Mouse (Mus musculus) liver, adult 2 months (tissue): Measurements from ENCODE around the gene Armh4. TPM values are rescaled to one million over a fixed set of nuclear protein-coding genes. Genes with fewer than 3 reads are reported as not detected.

ENCODE experiments used
- DNase-seq: peaks from one replicate; pipeline ENCODE4 v3.0.0-alpha.2; 2011; ENCODE audit warnings: low read depth, low spot score; ENCODE audit errors: extremely low read depth
- H3K27ac ChIP-seq: fragments of 200-500 bp; replicated peaks from 2 replicates; pipeline ENCODE4 v1.5.1; 2012; ENCODE audit warnings: low read depth, mild to moderate bottlenecking, control low read depth, inconsistent platforms, low read length; ENCODE audit not compliant: insufficient read depth
- H3K27me3 ChIP-seq: fragments of 200-500 bp; 2 replicates; pipeline ENCODE4 v1.6.1; 2012; ENCODE audit warnings: mild to moderate bottlenecking, moderate library complexity, low read length, inconsistent platforms; ENCODE audit not compliant: control insufficient read depth, insufficient read depth
- H3K36me3 ChIP-seq: fragments of 200-500 bp; 2 replicates; pipeline ENCODE4 v1.6.1; 2012; ENCODE audit warnings: low read length, inconsistent platforms; ENCODE audit not compliant: control insufficient read depth, insufficient read depth
- H3K4me1 ChIP-seq: fragments of 200-500 bp; 2 replicates; pipeline ENCODE4 v1.6.1; 2011; ENCODE audit warnings: low read length; ENCODE audit not compliant: control insufficient read depth, insufficient read depth
- H3K4me3 ChIP-seq: fragments of 200-500 bp; 2 replicates; pipeline ENCODE4 v1.5.1; 2011; ENCODE audit warnings: low read depth, mild to moderate bottlenecking, control low read depth, low read length, moderate library complexity; ENCODE audit not compliant: insufficient read depth
- H3K79me2 ChIP-seq: fragments of 200-500 bp; 2 replicates; pipeline ENCODE4 v1.6.1; 2012; ENCODE audit warnings: inconsistent platforms, mild to moderate bottlenecking, low read length, moderate library complexity; ENCODE audit not compliant: control insufficient read depth, insufficient read depth
- H3K9ac ChIP-seq: fragments of 200-500 bp; 2 replicates; pipeline ENCODE4 v1.6.1; 2012; ENCODE audit warnings: low read depth, mild to moderate bottlenecking, control low read depth, inconsistent platforms, low read length
- CTCF ChIP-seq: fragments of 200-500 bp; IDR thresholded peaks from 2 replicates; pipeline ENCODE4 v1.5.1; 2011; ENCODE audit warnings: low read depth, low read length, control low read depth
- POLR2A ChIP-seq: fragments of 200-500 bp; IDR thresholded peaks from 2 replicates; pipeline ENCODE4 v1.6.1; 2011; ENCODE audit warnings: low read length, control low read depth; ENCODE audit not compliant: insufficient read depth; ENCODE audit errors: extremely low read depth
- WGBS: fragments of 180-500 bp; shearing (Covaris S2); methylation state at CpG from one replicate; pipeline ENCODE4 v1.1.7; 2018; 5-methylcytosine and 5-hydroxymethylcytosine counted together
- polyA plus RNA-seq: library from polyadenylated mRNA; depleted of rRNA; stranded (reverse); fragments of >200 nt; gene quantifications from 2 replicates; pipeline ENCODE4 v1.2.3, GENCODE M21; 2012
- total RNA-seq: library from RNA; depleted of rRNA; stranded (reverse); fragments of >200 nt; gene quantifications from 2 replicates; pipeline ENCODE4 v1.2.3, GENCODE M21; 2014

Armh4 gene
- total and polyA plus RNA-seq, 2 experiments, result 0.02 to 0.09 TPM

DNA sequence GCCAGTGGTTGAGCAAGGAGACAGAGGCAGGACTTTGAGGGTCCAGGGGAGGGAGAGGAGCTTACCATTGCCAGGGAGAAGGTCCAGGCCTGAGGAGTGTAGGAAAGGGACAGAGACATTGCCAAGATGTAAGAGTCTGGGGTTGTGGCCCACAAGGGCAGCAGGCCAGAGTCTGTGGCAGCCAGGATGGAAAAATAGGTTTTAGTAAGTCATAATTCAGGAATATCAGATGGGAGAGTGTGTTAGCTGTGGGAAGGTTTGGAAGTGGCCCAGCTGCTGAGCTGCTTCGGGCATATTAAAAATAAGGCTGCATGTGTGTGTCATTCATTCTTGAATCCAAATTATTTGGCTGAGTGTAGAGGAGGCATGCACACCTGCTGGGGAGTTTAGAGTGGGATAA is 11.4 kb downstream of the Armh4 start:
- Histone ChIP-seq H3K27ac (no peak overlapping the region), H3K27me3 (no peaks in the 10 kb centered on the region), H3K4me1 (no peaks in the 10 kb centered on the region), H3K4me3 (no peak overlapping the region), H3K79me2 (no peaks in the 10 kb centered on the region), H3K36me3 (no peaks in the 10 kb centered on the region), H3K9ac (no peak overlapping the region)
- TF ChIP-seq CTCF (no peak), POLR2A (no peak)
- DNase-seq, result no peak
- WGBS, result 76% methylated on average over 1 of the region's 1 CpGs

DNA sequence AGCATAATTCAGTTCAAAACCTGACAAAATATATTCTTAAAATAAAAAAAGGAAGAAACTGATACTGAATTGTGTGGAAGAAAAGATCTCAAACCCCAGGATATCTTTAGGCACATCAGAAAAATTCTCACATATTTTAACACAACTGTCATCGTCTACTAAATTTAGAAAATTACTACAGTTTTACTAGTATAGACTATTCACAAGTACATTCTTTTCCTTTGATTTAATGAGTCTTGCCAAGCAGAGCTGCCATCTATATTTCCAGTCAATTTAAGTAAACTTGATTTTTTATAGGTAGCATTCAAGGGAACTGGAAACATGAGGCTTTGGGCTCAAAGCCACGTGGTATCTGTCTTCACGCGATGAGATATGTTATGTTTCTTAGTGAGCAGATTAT is 16.6 kb downstream of the Armh4 start:
- H3K27me3 ChIP-seq, result no peaks in the 10 kb centered on the region
- no peak for DNase-seq
- no peak overlapping the region for H3K4me3 ChIP-seq
- no peaks in the 10 kb centered on the region for H3K4me1 ChIP-seq
- no peak overlapping the region for H3K9ac ChIP-seq
- no peaks in the 10 kb centered on the region for H3K79me2 ChIP-seq
- WGBS, result 93% methylated on average over 4 of the region's 4 CpGs
- TF ChIP-seq CTCF, result no peak
- TF ChIP-seq POLR2A, result no peak
- no peaks in the 10 kb centered on the region for H3K36me3 ChIP-seq
- H3K27ac ChIP-seq, result no peak overlapping the region

DNA sequence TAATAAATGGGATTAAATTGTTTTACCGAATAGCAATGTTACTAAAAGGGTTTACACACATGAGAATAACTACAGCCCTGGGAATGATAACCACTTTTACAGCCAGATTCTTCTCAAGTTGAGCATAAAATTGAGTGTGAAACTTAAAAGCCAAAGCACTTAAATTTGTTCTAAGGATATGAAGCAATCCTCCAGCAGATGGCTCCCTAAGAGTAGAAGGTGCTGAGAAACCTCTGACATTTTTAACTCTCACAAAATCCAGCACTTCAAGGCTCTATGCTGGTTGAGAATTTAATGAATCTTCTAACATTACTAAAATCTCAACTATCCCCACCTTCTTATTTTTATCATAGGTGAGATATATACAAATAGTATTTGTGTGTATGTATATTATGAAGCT is 27.3 kb downstream of the Armh4 start:
- H3K4me3 ChIP-seq, result no peak overlapping the region
- WGBS, result 85% methylated on average over 1 of the region's 1 CpGs

DNA sequence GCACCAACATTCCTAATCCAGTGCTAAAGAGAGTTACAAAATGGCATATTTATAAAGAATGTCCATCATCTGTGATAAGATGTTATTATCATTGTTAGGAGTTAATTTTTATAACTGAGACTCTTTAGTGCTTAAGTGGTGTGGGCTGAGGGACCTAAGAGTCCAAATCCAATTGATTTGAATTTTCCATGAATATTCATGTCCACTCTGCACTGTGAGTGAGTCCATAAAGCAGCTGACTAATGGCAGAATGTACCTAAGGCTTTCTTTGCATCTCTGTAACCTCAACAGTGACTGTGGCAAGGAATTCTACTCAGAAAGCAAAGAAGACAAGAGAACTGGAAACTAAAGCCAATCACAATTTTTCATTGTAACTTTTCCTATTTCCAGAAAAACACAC is 30.6 kb downstream of the Armh4 start:
- H3K27ac ChIP-seq, result no peak overlapping the region
- no peaks in the 10 kb centered on the region for H3K27me3 ChIP-seq
- H3K9ac ChIP-seq, result no peak overlapping the region
- H3K79me2 ChIP-seq, result no peaks in the 10 kb centered on the region
- TF ChIP-seq POLR2A, result no peak
- TF ChIP-seq CTCF, result no peak
- no peaks in the 10 kb centered on the region for H3K36me3 ChIP-seq
- H3K4me3 ChIP-seq, result no peak overlapping the region
- no peak for DNase-seq
- no peaks in the 10 kb centered on the region for H3K4me1 ChIP-seq

More for the DNA sequence above, 27.3 kb downstream of the Armh4 start:
- Histone ChIP-seq H3K36me3 (no peaks in the 10 kb centered on the region), H3K79me2 (no peaks in the 10 kb centered on the region), H3K4me1 (no peaks in the 10 kb centered on the region), H3K27me3 (no peaks in the 10 kb centered on the region), H3K27ac (no peak overlapping the region), H3K9ac (no peak overlapping the region)
- no peak for DNase-seq
- TF ChIP-seq POLR2A, result no peak
- no peak for TF ChIP-seq CTCF

DNA sequence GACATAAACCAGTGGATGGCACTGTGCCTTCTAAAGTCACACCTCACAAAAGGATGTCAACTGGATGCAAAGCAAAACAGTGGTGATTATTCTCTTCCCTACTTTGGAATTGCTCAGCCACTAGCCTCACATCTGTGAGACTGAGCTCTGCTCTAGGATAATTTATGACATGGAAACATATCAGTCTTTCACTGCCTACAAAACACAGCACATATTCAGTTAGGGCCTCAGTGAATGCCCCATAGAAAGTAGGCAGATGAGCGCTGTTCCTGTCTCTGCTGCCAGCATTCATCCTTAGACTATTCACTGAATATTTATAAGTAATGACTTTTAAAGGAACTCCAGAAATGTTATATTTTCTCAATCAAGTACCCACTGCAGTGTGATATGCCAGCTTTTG is 37.3 kb downstream of the Armh4 start:
- 100% methylated on average over 1 of the region's 1 CpGs for WGBS
- H3K27me3 ChIP-seq, result no peaks in the 10 kb centered on the region
- no peak for DNase-seq
- H3K36me3 ChIP-seq, result no peaks in the 10 kb centered on the region
- H3K4me1 ChIP-seq, result no peaks in the 10 kb centered on the region
- no peak overlapping the region for H3K27ac ChIP-seq
- H3K4me3 ChIP-seq, result no peak overlapping the region
- H3K79me2 ChIP-seq, result no peaks in the 10 kb centered on the region
- TF ChIP-seq CTCF (no peak), POLR2A (no peak)
- H3K9ac ChIP-seq, result no peak overlapping the region

DNA sequence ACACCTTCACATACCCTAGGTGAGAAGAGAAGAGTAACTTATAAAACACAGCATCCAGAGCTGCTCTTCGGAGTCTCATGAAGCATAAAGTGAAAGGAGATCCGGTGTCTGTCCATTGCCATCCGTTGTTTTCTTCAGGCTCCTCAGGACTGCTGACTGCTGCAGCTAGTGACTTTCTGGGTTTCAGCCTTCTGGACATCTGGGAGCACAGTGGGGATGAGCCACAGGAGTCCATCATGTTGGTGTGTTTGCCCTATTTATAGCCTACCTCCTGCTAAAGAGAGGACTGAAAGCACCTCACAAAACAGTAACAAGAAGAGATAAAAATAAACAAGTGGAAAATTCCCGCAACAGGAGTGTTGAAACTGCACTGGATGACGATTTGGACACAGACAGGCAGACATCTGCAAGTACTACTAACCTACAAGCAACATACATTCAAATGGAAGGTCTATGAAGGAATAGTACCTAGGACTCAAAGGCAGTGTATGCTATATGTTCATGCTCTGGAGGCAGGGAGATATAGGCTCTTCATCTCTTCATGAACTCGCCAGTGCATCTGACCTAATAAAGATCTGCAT is 39.1 kb downstream of the Armh4 start:
- Histone ChIP-seq H3K4me1 (no peaks in the 10 kb centered on the region), H3K36me3 (no peaks in the 10 kb centered on the region), H3K4me3 (no peak overlapping the region), H3K27me3 (no peaks in the 10 kb centered on the region), H3K79me2 (no peaks in the 10 kb centered on the region), H3K27ac (no peak overlapping the region), H3K9ac (no peak overlapping the region)
- TF ChIP-seq CTCF (no peak), POLR2A (no peak)
- no peak for DNase-seq
- 78% methylated on average over 6 of the region's 6 CpGs for WGBS
